Mouse (Mus musculus) neural tube, embryonic 14.5 days (tissue): ENCODE data around the gene Cdt1. TPM values are rescaled to one million over a fixed set of nuclear protein-coding genes. Genes with fewer than 3 reads are reported as not detected.

Experiments used
- ATAC-seq: fragments of 200-750 bp; cut with Nextera tagmentation; 2 replicates; pipeline ENCODE4 v1.8.0; 2017; ENCODE audit warnings: low read depth, mild to moderate bottlenecking, moderate TSS enrichment, moderate library complexity
- H3K27ac ChIP-seq: fragments of 300-500 bp; sonication (generic); 2 replicates; pipeline ENCODE4 v1.5.1; 2014; ENCODE audit warnings: low read depth, mild to moderate bottlenecking, control low read depth, low read length, moderate library complexity, mixed read lengths
- H3K27me3 ChIP-seq: fragments of 300-500 bp; sonication (generic); 2 replicates; pipeline ENCODE4 v1.6.1; 2014; ENCODE audit warnings: low read length; ENCODE audit not compliant: control insufficient read depth, insufficient read depth
- H3K36me3 ChIP-seq: fragments of 300-500 bp; sonication (generic); 2 replicates; pipeline ENCODE4 v1.6.1; 2014; ENCODE audit warnings: low read length, mixed read lengths; ENCODE audit not compliant: control insufficient read depth, insufficient read depth
- H3K4me1 ChIP-seq: fragments of 300-500 bp; sonication (generic); 2 replicates; pipeline ENCODE4 v1.6.1; 2014; ENCODE audit warnings: low read length; ENCODE audit not compliant: control insufficient read depth, insufficient read depth
- H3K4me2 ChIP-seq: fragments of 300-500 bp; sonication (generic); 2 replicates; pipeline ENCODE4 v1.6.1; 2014; ENCODE audit warnings: mild to moderate bottlenecking, low read depth, low read length, control low read depth
- H3K4me3 ChIP-seq: fragments of 300-500 bp; sonication (generic); 2 replicates; pipeline ENCODE4 v1.5.1; 2014; ENCODE audit warnings: low read depth, low read length, control low read depth, mixed read lengths
- H3K9ac ChIP-seq: fragments of 300-500 bp; sonication (generic); replicated peaks from 2 replicates; pipeline ENCODE4 v1.6.1; 2014; ENCODE audit warnings: low read depth, mild to moderate bottlenecking, control low read depth, low read length, mixed read lengths
- H3K9me3 ChIP-seq: fragments of 300-500 bp; sonication (generic); 2 replicates; pipeline ENCODE4 v1.6.1; 2016; ENCODE audit warnings: low read length; ENCODE audit not compliant: control insufficient read depth
- WGBS: fragments of 180-500 bp; shearing (Covaris S2); extraction: QIAGEN DNeasy Blood & Tissue Kit; methylation state at CpG from one replicate; pipeline ENCODE4 v1.1.7; 2014; 5-methylcytosine and 5-hydroxymethylcytosine counted together
- polyA plus RNA-seq: library from polyadenylated mRNA; unstranded; fragments of >200 nt; fragmentation: Nextera tagmentation; extraction: Ambion mirVana; gene quantifications from 2 replicates; pipeline ENCODE4 v1.2.1, GENCODE M21; 2014

Cdt1 gene
- polyA plus RNA-seq, 1 experiment from 2014 or later = 4.7 TPM

GRCm38 (mm10) chr8:122593240-122593639, 25.4 kb downstream of the Cdt1 start:
- no peak overlapping the region for H3K27ac ChIP-seq

GRCm38 (mm10) chr8:122593783-122594507, 26.1 kb downstream of the Cdt1 start:
- H3K4me2 ChIP-seq = no peak overlapping the region
- H3K9me3 ChIP-seq = no peaks in the 10 kb centered on the region
- H3K4me3 ChIP-seq = no peak overlapping the region
- no peak overlapping the region for H3K27ac ChIP-seq
- 0 out of 2 replicates have a peak, but pooled peaks cover 7% of the 10 kb centered on the region for H3K4me1 ChIP-seq
- ATAC-seq = peak; percentile 24; the same call in 1 of the 2 replicates
- H3K36me3 ChIP-seq = no peaks in the 10 kb centered on the region
- no peaks in the 10 kb centered on the region for H3K27me3 ChIP-seq
- H3K9ac ChIP-seq = no peak overlapping the region
- WGBS = 61% methylated on average over 19 of the region's 19 CpGs

More at GRCm38 (mm10) chr8:122593240-122593639, 25.4 kb downstream of the Cdt1 start:
- Histone ChIP-seq H3K4me2 (no peak overlapping the region), H3K9me3 (no peaks in the 10 kb centered on the region), H3K9ac (no peak overlapping the region), H3K27me3 (no peaks in the 10 kb centered on the region), H3K36me3 (no peaks in the 10 kb centered on the region), H3K4me1 (0 out of 2 replicates have a peak, but pooled peaks cover 7% of the 10 kb centered on the region), H3K4me3 (no peak overlapping the region)
- 60% methylated on average over 12 of the region's 12 CpGs for WGBS
- no peak for ATAC-seq

GRCm38 (mm10) chr8:122596031-122596430, 28.2 kb downstream of the Cdt1 start:
- no peak for ATAC-seq

GRCm38 (mm10) chr8:122600666-122601065, 32.9 kb downstream of the Cdt1 start:
- Histone ChIP-seq H3K4me1 (no peaks in the 10 kb centered on the region), H3K9me3 (no peaks in the 10 kb centered on the region), H3K36me3 (no peaks in the 10 kb centered on the region), H3K27me3 (no peaks in the 10 kb centered on the region), H3K9ac (no peak overlapping the region), H3K4me2 (no peak overlapping the region), H3K4me3 (no peak overlapping the region), H3K27ac (no peak overlapping the region)
- ATAC-seq = no peak
- WGBS = 84% methylated on average over 9 of the region's 9 CpGs

More at GRCm38 (mm10) chr8:122596031-122596430, 28.2 kb downstream of the Cdt1 start:
- H3K27ac ChIP-seq = no peak overlapping the region
- H3K9ac ChIP-seq = no peak overlapping the region
- H3K4me1 ChIP-seq = 0 out of 2 replicates have a peak, but pooled peaks cover 7% of the 10 kb centered on the region
- no peaks in the 10 kb centered on the region for H3K27me3 ChIP-seq
- no peak overlapping the region for H3K4me2 ChIP-seq
- WGBS = 63% methylated on average over 4 of the region's 4 CpGs
- no peak overlapping the region for H3K4me3 ChIP-seq
- no peaks in the 10 kb centered on the region for H3K36me3 ChIP-seq
- H3K9me3 ChIP-seq = no peaks in the 10 kb centered on the region

- Histone ChIP-seq H3K9ac (no peak overlapping the region), H3K27me3 (no peaks in the 10 kb centered on the region), H3K4me1 (no peaks in the 10 kb centered on the region), H3K9me3 (no peaks in the 10 kb centered on the region), H3K27ac (no peak overlapping the region), H3K36me3 (no peaks in the 10 kb centered on the region), H3K4me3 (no peak overlapping the region), H3K4me2 (no peak overlapping the region)
- 25% methylated on average over 1 of the region's 1 CpGs for WGBS
- no peak for ATAC-seq
Observed at GRCm38 (mm10) chr8:122604640-122605039, 36.8 kb downstream of the Cdt1 start.

- no peak overlapping the region for H3K27ac ChIP-seq
- ATAC-seq = no peak
- no peak overlapping the region for H3K4me2 ChIP-seq
- no peaks in the 10 kb centered on the region for H3K27me3 ChIP-seq
- no peak overlapping the region for H3K9ac ChIP-seq
- H3K4me3 ChIP-seq = no peak overlapping the region
- H3K4me1 ChIP-seq = no peaks in the 10 kb centered on the region; the same call in 1 of the 2 replicates
- H3K9me3 ChIP-seq = no peaks in the 10 kb centered on the region
- H3K36me3 ChIP-seq = no peaks in the 10 kb centered on the region
- 85% methylated on average over 4 of the region's 4 CpGs for WGBS
Observed at GRCm38 (mm10) chr8:122605367-122605766, 37.6 kb downstream of the Cdt1 start.

GRCm38 (mm10) chr8:122606810-122607209, 39.0 kb downstream of the Cdt1 start:
- peaks cover 3% of the 10 kb centered on the region; the same call in 1 of the 2 replicates for H3K4me1 ChIP-seq
- no peak for ATAC-seq
- no peak overlapping the region for H3K9ac ChIP-seq
- H3K27me3 ChIP-seq = no peaks in the 10 kb centered on the region
- no peaks in the 10 kb centered on the region for H3K36me3 ChIP-seq
- no peaks in the 10 kb centered on the region for H3K9me3 ChIP-seq
- H3K27ac ChIP-seq = no peak overlapping the region
- H3K4me2 ChIP-seq = no peak overlapping the region
- 93% methylated on average over 11 of the region's 12 CpGs for WGBS
- no peak overlapping the region for H3K4me3 ChIP-seq

- Histone ChIP-seq H3K4me3 (no peak overlapping the region), H3K27me3 (no peaks in the 10 kb centered on the region)
Observed at GRCm38 (mm10) chr8:122610209-122610608, 42.4 kb downstream of the Cdt1 start.

GRCm38 (mm10) chr8:122610612-122611277, 42.9 kb downstream of the Cdt1 start:
- Histone ChIP-seq H3K9ac (peak overlapping the region; percentile 63), H3K4me1 (peaks cover 12% of the 10 kb centered on the region)
- 0 out of 2 replicates have a peak, but pooled peaks have one; percentile 1 for ATAC-seq

More at GRCm38 (mm10) chr8:122610209-122610608, 42.4 kb downstream of the Cdt1 start:
- no peak overlapping the region for H3K27ac ChIP-seq
- no peaks in the 10 kb centered on the region for H3K36me3 ChIP-seq
- ATAC-seq = no peak
- no peaks in the 10 kb centered on the region for H3K9me3 ChIP-seq
- H3K4me1 ChIP-seq = peaks cover 12% of the 10 kb centered on the region
- no peak overlapping the region for H3K9ac ChIP-seq
- 67% methylated on average over 4 of the region's 4 CpGs for WGBS
- H3K4me2 ChIP-seq = 0 out of 2 replicates have a peak overlapping the region, but pooled peaks have one; percentile 88

More at GRCm38 (mm10) chr8:122610612-122611277, 42.9 kb downstream of the Cdt1 start:
- peak overlapping the region; percentile 64 for H3K27ac ChIP-seq
- H3K4me2 ChIP-seq = peak overlapping the region; percentile 88
- H3K4me3 ChIP-seq = peak overlapping the region; percentile 67
- no peaks in the 10 kb centered on the region for H3K36me3 ChIP-seq
- H3K9me3 ChIP-seq = no peaks in the 10 kb centered on the region
- H3K27me3 ChIP-seq = no peaks in the 10 kb centered on the region
- whole genome bisulfite sequencing = under 1% methylated on average over 20 of the region's 20 CpGs
